Mouse (Mus musculus): Measurements from ENCODE around the gene Snrk. TPM values are rescaled to one million over a fixed set of nuclear protein-coding genes. Genes with fewer than 3 reads are reported as not detected.

The Snrk gene
- 10 to 100 TPM; 37.1 to 69.7 (median 59.6) TPM for total RNA-seq (2022)

GRCm38 (mm10) chr9:122117112-122117616, at the start of gene Snrk:
TSS of gene Snrk (plus strand) at chr9:122117266.
- DNase-seq (ENCODE audit: low spot score in 2 of 2), result peak; percentile 69 to 77

- DNase-seq (ENCODE audit: low spot score in 2 of 2), result no peak
Observed at GRCm38 (mm10) chr9:122067654-122068053, 49.4 kb upstream of the Snrk start.

GRCm38 (mm10) chr9:122069560-122070174, 47.4 kb upstream of the Snrk start:
- no peak for DNase-seq (ENCODE audit: low spot score in 2 of 2)

- DNase-seq (ENCODE audit: low spot score in 2 of 2), result no peak
Observed at GRCm38 (mm10) chr9:122073980-122074379, 43.1 kb upstream of the Snrk start.

GRCm38 (mm10) chr9:122074575-122074974, 42.5 kb upstream of the Snrk start:
- no peak for DNase-seq (ENCODE audit: low spot score in 2 of 2)

GRCm38 (mm10) chr9:122078456-122078855, 38.6 kb upstream of the Snrk start:
- no peak for DNase-seq (ENCODE audit: low spot score in 2 of 2)

GRCm38 (mm10) chr9:122083698-122084097, 33.4 kb upstream of the Snrk start:
- no peak for DNase-seq (ENCODE audit: low spot score in 2 of 2)

- peak; percentile 8 to 15 for DNase-seq (ENCODE audit: low spot score in 2 of 2)
Observed at GRCm38 (mm10) chr9:122084175-122084574, 32.9 kb upstream of the Snrk start.

GRCm38 (mm10) chr9:122084636-122085035, 32.4 kb upstream of the Snrk start:
- no peak for DNase-seq (ENCODE audit: low spot score in 2 of 2)

GRCm38 (mm10) chr9:122085055-122085454, 32.0 kb upstream of the Snrk start:
- DNase-seq (ENCODE audit: low spot score in 2 of 2), result no peak

GRCm38 (mm10) chr9:122085550-122086205, 31.4 kb upstream of the Snrk start:
- no peak for DNase-seq (ENCODE audit: low spot score in 2 of 2)

- no peak for DNase-seq (ENCODE audit: low spot score in 2 of 2)
Observed at GRCm38 (mm10) chr9:122087086-122087485, 30.0 kb upstream of the Snrk start.

- DNase-seq (ENCODE audit: low spot score in 2 of 2), result no peak
Observed at GRCm38 (mm10) chr9:122091171-122091570, 25.9 kb upstream of the Snrk start.

GRCm38 (mm10) chr9:122091782-122092228, 25.3 kb upstream of the Snrk start:
- DNase-seq (ENCODE audit: low spot score in 2 of 2), result no peak

GRCm38 (mm10) chr9:122094171-122094570, 22.9 kb upstream of the Snrk start:
- DNase-seq (ENCODE audit: low spot score in 2 of 2), result no peak

- DNase-seq (ENCODE audit: low spot score in 2 of 2), result no peak
Observed at GRCm38 (mm10) chr9:122096822-122097511, 20.1 kb upstream of the Snrk start.

- no peak for DNase-seq (ENCODE audit: low spot score in 2 of 2)
Observed at GRCm38 (mm10) chr9:122097535-122097934, 19.5 kb upstream of the Snrk start.

GRCm38 (mm10) chr9:122100584-122101127, 16.4 kb upstream of the Snrk start:
- no peak for DNase-seq (ENCODE audit: low spot score in 2 of 2)

GRCm38 (mm10) chr9:122101196-122101595, 15.9 kb upstream of the Snrk start:
- DNase-seq (ENCODE audit: low spot score in 2 of 2), result no peak

GRCm38 (mm10) chr9:122103550-122104284, 13.3 kb upstream of the Snrk start:
- DNase-seq (ENCODE audit: low spot score in 2 of 2), result no peak

GRCm38 (mm10) chr9:122104285-122104829, 12.7 kb upstream of the Snrk start:
- DNase-seq (ENCODE audit: low spot score in 2 of 2), result no peak
